Mouse (Mus musculus) bone marrow, adult 2 months (tissue): ENCODE data around the gene Il12rb1. TPM values are rescaled to one million over a fixed set of nuclear protein-coding genes. Genes with fewer than 3 reads are reported as not detected.

Source experiments
- H3K27ac ChIP-seq: fragments of 200-500 bp; 2 replicates; pipeline ENCODE4 v1.5.1; 2012; ENCODE audit warnings: low read depth, mild to moderate bottlenecking, control low read depth, inconsistent platforms, low read length; ENCODE audit not compliant: control insufficient read depth, poor library complexity, insufficient read depth
- H3K4me1 ChIP-seq: fragments of 200-500 bp; 2 replicates; pipeline ENCODE4 v1.6.1; 2011; ENCODE audit warnings: low read length; ENCODE audit not compliant: control insufficient read depth, insufficient read depth
- H3K4me3 ChIP-seq: fragments of 200-500 bp; replicated peaks from 2 replicates; pipeline ENCODE3; 2011; ENCODE audit warnings: mild to moderate bottlenecking, low read depth, low read length, control low read depth; ENCODE audit not compliant: control insufficient read depth
- CTCF ChIP-seq: fragments of 200-500 bp; IDR thresholded peaks from 2 replicates; pipeline ENCODE4 v1.5.1; 2011; ENCODE audit warnings: low read length, control low read depth; ENCODE audit not compliant: control insufficient read depth, insufficient read depth
- POLR2A ChIP-seq: fragments of 200-500 bp; IDR thresholded peaks from 2 replicates; pipeline ENCODE4 v1.6.1; 2011; ENCODE audit warnings: low read depth, mild to moderate bottlenecking, control low read depth, low read length, borderline replicate concordance; ENCODE audit not compliant: control insufficient read depth
- WGBS: fragments of 180-500 bp; shearing (Covaris S2); methylation state at CpG from one replicate; pipeline ENCODE4 v1.1.7; 2018; 5-methylcytosine and 5-hydroxymethylcytosine counted together
- polyA plus RNA-seq: library from polyadenylated mRNA; stranded (reverse); fragments of >200 nt; gene quantifications from 2 replicates; pipeline ENCODE4 v1.2.4, GENCODE M21; 2011; ENCODE audit warnings: low replicate concordance; ENCODE audit not compliant: missing spikeins, insufficient read depth, insufficient read length

Il12rb1 gene
- polyA plus RNA-seq, 1 experiment: 1.9 TPM

- Histone ChIP-seq H3K27ac (peak overlapping the region; percentile 93), H3K4me1 (peaks cover 5% of the 10 kb centered on the region), H3K4me3 (peak overlapping the region; percentile 64)
- peak; percentile 93 for TF ChIP-seq CTCF
- TF ChIP-seq POLR2A: no peak; the same call in 1 of the 2 replicates
- 14% methylated on average over 22 of the region's 22 CpGs for WGBS
Observed at GRCm38 (mm10) chr8:70841147-70842072, 33.2 kb downstream of the Il12rb1 start.

GRCm38 (mm10) chr8:70842484-70842883 is 34.2 kb downstream of the Il12rb1 start:
- Histone ChIP-seq H3K27ac (peak overlapping the region; percentile 73), H3K4me1 (peaks cover 5% of the 10 kb centered on the region), H3K4me3 (peak overlapping the region; percentile 25)
- 92% methylated on average over 25 of the region's 25 CpGs for WGBS
- TF ChIP-seq CTCF (no peak), POLR2A (no peak; the same call in 1 of the 2 replicates)

GRCm38 (mm10) chr8:70843214-70843773 is 35.0 kb downstream of the Il12rb1 start:
- H3K4me1 ChIP-seq: peaks cover 5% of the 10 kb centered on the region
- no peak for TF ChIP-seq CTCF
- H3K27ac ChIP-seq: peak overlapping the region; percentile 73
- 65% methylated on average over 5 of the region's 5 CpGs for WGBS
- H3K4me3 ChIP-seq: no peak overlapping the region

- Histone ChIP-seq H3K27ac (peak overlapping the region; percentile 73), H3K4me3 (no peak overlapping the region), H3K4me1 (peaks cover 3% of the 10 kb centered on the region)
- TF ChIP-seq POLR2A: no peak
- no peak for TF ChIP-seq CTCF
- WGBS: 74% methylated on average over 8 of the region's 8 CpGs
Observed at GRCm38 (mm10) chr8:70843941-70844340, 35.7 kb downstream of the Il12rb1 start.

GRCm38 (mm10) chr8:70844523-70844922 is 36.3 kb downstream of the Il12rb1 start:
- 5% methylated on average over 6 of the region's 6 CpGs for WGBS
- Histone ChIP-seq H3K27ac (peak overlapping the region; percentile 73), H3K4me1 (peaks cover 3% of the 10 kb centered on the region), H3K4me3 (no peak overlapping the region)
- TF ChIP-seq CTCF (peak; percentile 96), POLR2A (0 out of 2 replicates have a peak, but pooled peaks have one; percentile 1)

GRCm38 (mm10) chr8:70845108-70845507 is 36.9 kb downstream of the Il12rb1 start:
- 64% methylated on average over 5 of the region's 5 CpGs for WGBS
- no peak overlapping the region for H3K27ac ChIP-seq
- H3K4me3 ChIP-seq: no peak overlapping the region
- H3K4me1 ChIP-seq: peaks cover 3% of the 10 kb centered on the region
- TF ChIP-seq CTCF (no peak), POLR2A (no peak)

- Histone ChIP-seq H3K27ac (no peak overlapping the region), H3K4me1 (peaks cover 3% of the 10 kb centered on the region), H3K4me3 (no peak overlapping the region)
- no peak for TF ChIP-seq POLR2A
- 0 out of 2 replicates have a peak, but pooled peaks have one; percentile 31 for TF ChIP-seq CTCF
- 49% methylated on average over 15 of the region's 15 CpGs for WGBS
Observed at GRCm38 (mm10) chr8:70846371-70847154, 38.3 kb downstream of the Il12rb1 start.

- TF ChIP-seq POLR2A: no peak
- TF ChIP-seq CTCF: no peak
- Histone ChIP-seq H3K4me3 (no peak overlapping the region), H3K27ac (no peak overlapping the region), H3K4me1 (peaks cover 2% of the 10 kb centered on the region; the same call in 1 of the 2 replicates)
- WGBS: 80% methylated on average over 3 of the region's 3 CpGs
Observed at GRCm38 (mm10) chr8:70849333-70849990, 41.2 kb downstream of the Il12rb1 start.
